ENCODE assay signal across 26 mouse cellular contexts in the genomic region with DNA sequence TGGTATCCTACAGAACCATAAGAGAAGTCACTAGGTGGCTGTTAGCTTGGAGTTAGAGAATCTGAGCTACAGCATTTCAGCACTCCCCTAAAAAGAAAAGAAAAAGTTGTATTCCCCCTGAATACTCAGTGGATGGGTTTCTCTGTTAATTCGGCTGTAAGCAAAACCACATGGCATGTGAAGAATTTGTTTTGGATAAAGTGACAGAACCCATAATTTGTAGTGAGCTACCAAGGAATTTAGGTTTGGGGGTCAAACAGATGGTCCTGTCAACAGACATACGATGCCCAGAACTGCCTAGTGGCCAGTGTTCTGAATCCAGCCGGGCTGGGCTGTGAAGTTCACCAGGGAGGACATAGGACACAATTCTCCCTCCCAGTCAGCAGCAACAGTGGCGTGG.
A peak's percentile ranks its signal among the peaks of the same experiment; 100 is the strongest.
DNase-seq lines count a peak whose midpoint lies in the region; ATAC-seq and TF ChIP-seq lines count a peak whose summit lies in the region.
"Had no signal": no experiment of that assay in that cellular context is flagged by ENCODE, and none has a peak within 500 bp of the region (broad histone marks: within the 10 kb centered on the region; RNA-seq: fewer than 3 reads in every experiment).

No protein-coding gene starts in this region.

- TF ChIP-seq CTCF in kidney, postnatal 0 days (IDR thresholded peaks at IDR 0.05; ENCODE audit: low read depth), result no peak

- no peak overlapping the region for H3K4me3 ChIP-seq in kidney, postnatal 0 days (replicated peaks; ENCODE audit: low read depth, low read length)
- no peak overlapping the region for H3K4me3 ChIP-seq in kidney, embryonic 14.5 days (ENCODE audit: low read length)
- H3K4me3 ChIP-seq: embryonic facial prominence, embryonic 12.5 days; embryonic facial prominence, embryonic 15.5 days; erythroblast, embryonic 14.5 days; forebrain, embryonic 10.5 days; forebrain, embryonic 12.5 days had no signal

- WGBS in kidney, postnatal 0 days, result 30% methylated on average over 4 of the region's 4 CpGs
- 37% methylated on average over 4 of the region's 4 CpGs for WGBS in kidney, embryonic 14.5 days

- no peak overlapping the region for H3K4me2 ChIP-seq in kidney, postnatal 0 days (ENCODE audit: low read length)
- H3K4me2 ChIP-seq in kidney, embryonic 14.5 days (replicated peaks; ENCODE audit: low read depth, low read length), result no peak overlapping the region
- H3K4me2 ChIP-seq: embryonic facial prominence, embryonic 12.5 days; embryonic facial prominence, embryonic 15.5 days; forebrain, embryonic 12.5 days had no signal

- H3K36me3 ChIP-seq in kidney, postnatal 0 days (ENCODE audit: insufficient read depth, low read length), result no peaks in the 10 kb centered on the region
- H3K36me3 ChIP-seq in kidney, embryonic 14.5 days (ENCODE audit: control insufficient read depth, insufficient read depth, low read length), result no peaks in the 10 kb centered on the region
- H3K36me3 ChIP-seq: embryonic facial prominence, embryonic 12.5 days; embryonic facial prominence, embryonic 15.5 days; forebrain, embryonic 10.5 days; forebrain, embryonic 12.5 days; G1E had no signal

- no peaks in the 10 kb centered on the region for H3K9me3 ChIP-seq in kidney, postnatal 0 days (replicated peaks; ENCODE audit: low read length)
- 0 out of 2 replicates have a peak, but pooled peaks cover 3% of the 10 kb centered on the region for H3K9me3 ChIP-seq in kidney, embryonic 14.5 days (ENCODE audit: control insufficient read depth, low read length)
- H3K9me3 ChIP-seq: embryonic facial prominence, embryonic 12.5 days; embryonic facial prominence, embryonic 15.5 days had no signal

- no peak overlapping the region for H3K9ac ChIP-seq in kidney, postnatal 0 days (ENCODE audit: low read depth, low read length)
- no peak overlapping the region for H3K9ac ChIP-seq in kidney, embryonic 14.5 days (ENCODE audit: low read depth, low read length)
- H3K9ac ChIP-seq: embryonic facial prominence, embryonic 12.5 days; embryonic facial prominence, embryonic 15.5 days; forebrain, embryonic 12.5 days had no signal

- ATAC-seq in kidney, postnatal 0 days (replicated peaks; ENCODE audit: low FRiP score, low read depth), result no peak
- no peak for ATAC-seq in kidney, embryonic 14.5 days (ENCODE audit: low FRiP score, low TSS enrichment)
- ATAC-seq: activated CD4-positive, CD25-positive, alpha-beta regulatory T cell, adult 4 months; CD4-positive, CD25-positive, alpha-beta regulatory T cell, adult 4 months; forebrain, embryonic 14.5 days; forebrain, embryonic 16.5 days; Patski had no signal

- H3K27me3 ChIP-seq in kidney, postnatal 0 days (ENCODE audit: insufficient read depth, low read length), result no peaks in the 10 kb centered on the region
- no peaks in the 10 kb centered on the region for H3K27me3 ChIP-seq in kidney, embryonic 14.5 days (ENCODE audit: control insufficient read depth, insufficient read depth, low read length)
- H3K27me3 ChIP-seq: CH12.LX; embryonic facial prominence, embryonic 12.5 days; embryonic facial prominence, embryonic 15.5 days; forebrain, embryonic 12.5 days; Patski had no signal

- no peak overlapping the region for H3K27ac ChIP-seq in kidney, postnatal 0 days
- H3K27ac ChIP-seq in kidney, embryonic 14.5 days (ENCODE audit: low read depth, low read length), result no peak overlapping the region
- H3K27ac ChIP-seq: embryonic facial prominence, embryonic 12.5 days; embryonic facial prominence, embryonic 15.5 days; forebrain, embryonic 10.5 days; forebrain, embryonic 12.5 days had no signal

- peak; percentile 23 for DNase-seq in embryo, embryonic 11 days
- DNase-seq in embryo, embryonic 9.5 days (ENCODE audit: extremely low spot score), result no peak
- peak; percentile 51 for DNase-seq in kidney, postnatal 0 days (ENCODE audit: low spot score)
- no peak for DNase-seq in MN1 (ENCODE audit: low spot score)
- DNase-seq: adrenal gland, adult 8-10 months; adrenal gland, postnatal 14 days; adrenal gland, postnatal 36 days; B cell, adult 2 months; cerebellum, adult 11-12 months; cerebellum, adult 2 months; cerebellum, adult 9-10 months; cerebellum, postnatal 10 days; cerebellum, postnatal 25 days had no signal

- no peaks in the 10 kb centered on the region for H3K4me1 ChIP-seq in kidney, postnatal 0 days (replicated peaks; ENCODE audit: insufficient read depth, low read length)
- 0 out of 2 replicates have a peak, but pooled peaks cover 3% of the 10 kb centered on the region for H3K4me1 ChIP-seq in kidney, embryonic 14.5 days (ENCODE audit: control insufficient read depth, insufficient read depth, low read length)
- H3K4me1 ChIP-seq: forebrain, embryonic 10.5 days; forebrain, embryonic 12.5 days had no signal

Comparison
In these comparisons a context has a peak if more than half of its experiments do, and no peak if none do; other contexts are left out.
1. DNase-seq: peak in embryo, embryonic 11 days (single experiment) and kidney, postnatal 0 days (single experiment); none in embryo, embryonic 9.5 days (single experiment) and MN1 (single experiment).